Mouse (Mus musculus): ENCODE data around the gene Tctex1d4. TPM values are rescaled to one million over a fixed set of nuclear protein-coding genes. Genes with fewer than 3 reads are reported as not detected.
A peak's percentile ranks its signal among the peaks of the same experiment; 100 is the strongest.

Tctex1d4 gene
- polyA plus RNA-seq, 1 experiment from 2014 or later, result 1.5 TPM

DNA sequence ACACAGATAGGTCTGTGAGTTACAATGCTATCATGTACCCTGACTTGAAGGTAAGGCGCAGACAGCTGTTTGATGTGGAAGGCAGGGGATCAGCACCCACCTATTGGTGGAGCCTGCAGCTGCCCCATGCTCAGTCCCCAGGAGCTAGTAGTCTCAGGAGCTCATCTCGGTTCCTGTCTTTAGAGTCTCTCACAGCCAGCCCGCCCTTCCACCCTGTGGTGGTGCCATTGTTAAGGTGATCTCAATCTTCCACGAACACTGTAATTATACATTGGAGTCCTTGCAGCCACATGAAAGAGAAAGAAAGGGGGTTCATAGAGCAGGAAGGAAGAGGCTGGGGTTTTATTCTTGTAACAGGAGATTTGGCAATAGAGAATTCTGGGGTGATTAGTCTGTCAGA is 26.6 kb upstream of the Tctex1d4 start:
- 67% methylated on average over 4 of the region's 4 CpGs for WGBS
- no peak overlapping the region for H3K9ac ChIP-seq (ENCODE audit: low read depth, low read length)
- H3K4me2 ChIP-seq (ENCODE audit: low read length), result no peak overlapping the region
- no peaks in the 10 kb centered on the region for H3K27me3 ChIP-seq (replicated peaks; ENCODE audit: control insufficient read depth, insufficient read depth, low read length)
- ATAC-seq, result no peak
- no peaks in the 10 kb centered on the region for H3K9me3 ChIP-seq (ENCODE audit: control insufficient read depth, low read length)
- H3K27ac ChIP-seq (ENCODE audit: low read depth, low read length), result no peak overlapping the region
- H3K4me3 ChIP-seq (ENCODE audit: low read length), result no peak overlapping the region
- H3K36me3 ChIP-seq (ENCODE audit: control insufficient read depth, insufficient read depth, low read length), result no peaks in the 10 kb centered on the region
- peaks cover 25% of the 10 kb centered on the region for H3K4me1 ChIP-seq (ENCODE audit: control insufficient read depth, insufficient read depth, low read depth, low read length)

DNA sequence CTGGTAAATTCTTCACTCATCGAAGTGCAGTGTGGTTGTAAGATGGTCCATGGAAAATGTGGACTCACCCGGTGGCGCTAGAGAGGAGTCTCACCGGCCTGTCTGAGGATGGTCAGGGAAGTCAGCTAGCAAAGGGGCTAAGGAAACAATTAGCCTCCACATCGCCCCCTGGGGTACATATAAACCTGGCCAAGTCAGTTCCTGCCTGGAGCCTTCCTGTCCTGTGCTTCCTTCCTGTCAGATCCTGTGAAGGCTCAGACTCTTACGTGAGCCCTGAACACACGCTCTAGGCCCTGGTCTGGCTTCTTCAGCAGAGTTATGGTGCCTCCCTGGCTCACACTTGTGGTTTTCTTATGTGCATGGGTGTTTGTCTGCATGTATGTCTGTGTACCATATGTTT is 25.4 kb upstream of the Tctex1d4 start:
- 51% methylated on average over 7 of the region's 7 CpGs for WGBS

DNA sequence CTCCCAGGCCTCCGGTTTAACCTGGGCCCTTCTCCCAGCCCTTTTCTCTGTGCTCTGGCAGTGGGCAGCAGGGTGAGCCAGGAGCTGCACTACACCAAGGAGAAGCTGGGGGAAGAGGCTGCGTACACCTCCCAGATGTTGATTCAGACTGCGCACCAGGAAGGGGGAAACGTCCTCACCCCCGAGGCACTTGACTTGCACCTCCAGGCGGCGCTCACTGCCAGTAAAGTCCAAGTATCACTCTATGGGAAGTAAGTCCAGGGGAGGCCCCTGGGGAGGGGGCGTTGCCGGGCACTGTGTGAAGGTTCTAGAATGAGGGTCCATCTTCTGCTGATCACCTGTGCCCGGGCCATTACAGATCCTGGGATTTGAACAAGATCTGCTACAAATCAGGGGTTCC is 21.9 kb upstream of the Tctex1d4 start:
- peaks cover 3% of the 10 kb centered on the region; the same call in 1 of the 2 replicates for H3K4me1 ChIP-seq (ENCODE audit: control insufficient read depth, insufficient read depth, low read depth, low read length)
- no peak overlapping the region for H3K27ac ChIP-seq (ENCODE audit: low read depth, low read length)
- no peak overlapping the region for H3K9ac ChIP-seq (ENCODE audit: low read depth, low read length)
- H3K36me3 ChIP-seq (ENCODE audit: control insufficient read depth, insufficient read depth, low read length), result peaks cover 11% of the 10 kb centered on the region; the same call in 1 of the 2 replicates
- no peaks in the 10 kb centered on the region for H3K9me3 ChIP-seq (ENCODE audit: control insufficient read depth, low read length)
- 75% methylated on average over 10 of the region's 10 CpGs for WGBS
- no peak overlapping the region for H3K4me3 ChIP-seq (ENCODE audit: low read length)
- no peak overlapping the region for H3K4me2 ChIP-seq (ENCODE audit: low read length)
- ATAC-seq, result no peak
- H3K27me3 ChIP-seq (replicated peaks; ENCODE audit: control insufficient read depth, insufficient read depth, low read length), result no peaks in the 10 kb centered on the region

More for the DNA sequence above, 25.4 kb upstream of the Tctex1d4 start:
- H3K4me1 ChIP-seq (ENCODE audit: control insufficient read depth, insufficient read depth, low read depth, low read length), result peaks cover 25% of the 10 kb centered on the region
- no peaks in the 10 kb centered on the region for H3K36me3 ChIP-seq (ENCODE audit: control insufficient read depth, insufficient read depth, low read length)
- H3K9me3 ChIP-seq (ENCODE audit: control insufficient read depth, low read length), result no peaks in the 10 kb centered on the region
- H3K27me3 ChIP-seq (replicated peaks; ENCODE audit: control insufficient read depth, insufficient read depth, low read length), result no peaks in the 10 kb centered on the region
- no peak overlapping the region for H3K9ac ChIP-seq (ENCODE audit: low read depth, low read length)
- H3K4me2 ChIP-seq (ENCODE audit: low read length), result no peak overlapping the region
- ATAC-seq, result no peak
- no peak overlapping the region for H3K4me3 ChIP-seq (ENCODE audit: low read length)
- H3K27ac ChIP-seq (ENCODE audit: low read depth, low read length), result no peak overlapping the region

DNA sequence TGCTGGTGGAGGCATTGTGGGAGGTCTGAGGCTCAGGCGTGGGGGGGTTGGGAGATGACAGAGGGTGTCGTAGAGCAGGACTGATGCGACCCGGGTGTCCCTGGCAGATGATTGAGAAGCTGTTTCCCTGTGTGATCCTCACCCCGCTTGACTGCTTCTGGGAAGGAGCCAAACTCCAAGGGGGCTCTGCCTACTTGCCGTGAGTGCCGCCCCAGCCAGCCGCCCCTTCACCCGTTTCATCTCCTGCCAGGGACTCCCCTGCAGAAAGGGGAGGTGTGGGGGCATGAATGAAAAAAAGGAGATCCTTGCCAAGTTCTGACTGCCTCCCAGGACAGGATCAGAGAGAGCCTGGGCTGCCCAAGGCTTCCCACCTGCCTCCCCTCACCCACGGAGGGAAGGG is 21.5 kb upstream of the Tctex1d4 start:
- Histone ChIP-seq H3K9ac (ENCODE audit: low read depth, low read length) (no peak overlapping the region), H3K9me3 (ENCODE audit: control insufficient read depth, low read length) (no peaks in the 10 kb centered on the region), H3K27me3 (replicated peaks; ENCODE audit: control insufficient read depth, insufficient read depth, low read length) (no peaks in the 10 kb centered on the region), H3K27ac (ENCODE audit: low read depth, low read length) (no peak overlapping the region), H3K36me3 (ENCODE audit: control insufficient read depth, insufficient read depth, low read length) (peaks cover 15% of the 10 kb centered on the region; the same call in 1 of the 2 replicates), H3K4me3 (ENCODE audit: low read length) (no peak overlapping the region), H3K4me2 (ENCODE audit: low read length) (no peak overlapping the region), H3K4me1 (ENCODE audit: control insufficient read depth, insufficient read depth, low read depth, low read length) (peaks cover 3% of the 10 kb centered on the region; the same call in 1 of the 2 replicates)
- ATAC-seq, result peak; percentile 31; the same call in 1 of the 2 replicates
- 47% methylated on average over 10 of the region's 10 CpGs for WGBS

DNA sequence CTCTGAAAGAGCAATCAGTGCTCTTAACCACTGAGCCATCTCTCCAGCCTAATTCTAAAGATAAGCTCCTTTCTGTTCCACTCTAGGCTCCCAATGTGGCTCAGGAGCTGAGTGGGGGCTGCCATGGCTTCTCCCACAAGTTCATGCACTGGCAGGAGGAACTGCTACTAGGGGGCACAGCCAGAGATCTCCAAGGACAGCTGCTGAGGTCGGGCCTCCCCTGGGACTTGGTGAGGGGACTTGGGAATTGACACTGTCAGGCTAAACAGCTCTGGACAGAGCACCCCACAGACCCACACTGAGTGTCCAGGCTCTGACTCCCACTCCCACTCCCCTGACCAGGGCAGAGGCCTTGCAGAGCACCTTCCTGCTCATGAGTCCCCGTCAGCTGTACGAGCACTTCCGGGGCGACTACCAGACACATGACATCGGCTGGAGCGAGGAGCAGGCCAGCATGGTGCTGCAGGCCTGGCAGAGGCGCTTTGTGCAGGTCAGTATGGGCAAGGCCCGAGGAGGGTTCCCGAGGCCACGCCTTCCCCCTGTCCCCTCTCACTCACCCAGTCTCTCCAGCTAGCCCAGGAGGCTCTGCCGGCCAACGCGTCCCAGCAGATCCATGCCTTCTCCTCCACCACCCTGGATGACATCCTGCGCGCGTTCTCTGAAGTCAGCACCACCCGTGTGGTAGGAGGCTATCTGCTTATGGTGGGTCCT is 18.6 kb upstream of the Tctex1d4 start:
- Histone ChIP-seq H3K27ac (ENCODE audit: low read depth, low read length) (no peak overlapping the region), H3K9me3 (ENCODE audit: control insufficient read depth, low read length) (no peaks in the 10 kb centered on the region), H3K9ac (ENCODE audit: low read depth, low read length) (no peak overlapping the region), H3K36me3 (ENCODE audit: control insufficient read depth, insufficient read depth, low read length) (peaks cover 20% of the 10 kb centered on the region), H3K4me1 (ENCODE audit: control insufficient read depth, insufficient read depth, low read depth, low read length) (peaks cover 3% of the 10 kb centered on the region; the same call in 1 of the 2 replicates), H3K4me2 (ENCODE audit: low read length) (no peak overlapping the region), H3K27me3 (replicated peaks; ENCODE audit: control insufficient read depth, insufficient read depth, low read length) (no peaks in the 10 kb centered on the region), H3K4me3 (ENCODE audit: low read length) (no peak overlapping the region)
- WGBS, result 91% methylated on average over 18 of the region's 18 CpGs
- no peak for ATAC-seq

DNA sequence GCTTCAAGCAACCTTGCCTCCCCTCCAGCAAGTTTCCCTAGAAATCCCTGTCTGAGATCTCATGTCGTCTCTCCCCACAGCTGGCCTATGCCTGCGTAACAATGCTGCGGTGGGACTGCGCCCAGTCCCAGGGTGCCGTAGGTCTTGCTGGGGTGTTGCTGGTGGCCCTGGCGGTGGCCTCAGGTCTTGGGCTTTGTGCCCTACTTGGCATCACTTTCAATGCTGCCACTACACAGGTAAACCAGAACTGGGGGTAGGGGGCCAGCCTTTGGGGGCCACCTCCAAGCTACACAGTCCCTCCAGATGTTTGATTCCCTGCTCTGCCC is 18.1 kb upstream of the Tctex1d4 start:
- no peak overlapping the region for H3K9ac ChIP-seq (ENCODE audit: low read depth, low read length)
- no peak for ATAC-seq
- 96% methylated on average over 6 of the region's 6 CpGs for WGBS

DNA sequence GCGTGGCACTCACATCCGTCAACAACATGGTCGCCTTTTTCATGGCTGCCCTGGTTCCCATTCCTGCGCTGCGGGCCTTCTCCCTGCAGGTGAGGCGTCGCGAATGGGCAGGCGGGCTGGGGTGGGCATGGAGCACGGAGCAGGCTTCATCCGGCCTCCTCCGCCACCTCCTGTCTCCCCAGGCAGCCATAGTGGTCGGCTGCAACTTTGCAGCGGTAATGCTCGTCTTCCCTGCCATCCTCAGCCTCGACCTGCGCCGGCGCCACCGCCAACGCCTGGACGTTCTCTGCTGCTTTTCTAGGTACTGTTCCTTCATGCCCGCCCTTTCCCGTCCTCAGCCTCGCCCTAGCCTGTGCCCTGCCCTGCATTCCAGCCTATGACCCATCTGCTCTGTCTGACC is 17.3 kb upstream of the Tctex1d4 start:
- no peak overlapping the region for H3K27ac ChIP-seq (ENCODE audit: low read depth, low read length)
- no peaks in the 10 kb centered on the region for H3K27me3 ChIP-seq (replicated peaks; ENCODE audit: control insufficient read depth, insufficient read depth, low read length)
- no peak for ATAC-seq
- no peak overlapping the region for H3K4me3 ChIP-seq (ENCODE audit: low read length)
- H3K4me2 ChIP-seq (ENCODE audit: low read length), result no peak overlapping the region
- WGBS, result 93% methylated on average over 25 of the region's 25 CpGs
- no peak overlapping the region for H3K9ac ChIP-seq (ENCODE audit: low read depth, low read length)
- H3K9me3 ChIP-seq (ENCODE audit: control insufficient read depth, low read length), result no peaks in the 10 kb centered on the region
- peaks cover 3% of the 10 kb centered on the region; the same call in 1 of the 2 replicates for H3K4me1 ChIP-seq (ENCODE audit: control insufficient read depth, insufficient read depth, low read depth, low read length)
- peaks cover 28% of the 10 kb centered on the region for H3K36me3 ChIP-seq (ENCODE audit: control insufficient read depth, insufficient read depth, low read length)

More for the DNA sequence above, 18.1 kb upstream of the Tctex1d4 start:
- no peak overlapping the region for H3K4me3 ChIP-seq (ENCODE audit: low read length)
- H3K4me1 ChIP-seq (ENCODE audit: control insufficient read depth, insufficient read depth, low read depth, low read length), result peaks cover 3% of the 10 kb centered on the region; the same call in 1 of the 2 replicates
- no peak overlapping the region for H3K27ac ChIP-seq (ENCODE audit: low read depth, low read length)
- H3K27me3 ChIP-seq (replicated peaks; ENCODE audit: control insufficient read depth, insufficient read depth, low read length), result no peaks in the 10 kb centered on the region
- peaks cover 20% of the 10 kb centered on the region for H3K36me3 ChIP-seq (ENCODE audit: control insufficient read depth, insufficient read depth, low read length)
- no peaks in the 10 kb centered on the region for H3K9me3 ChIP-seq (ENCODE audit: control insufficient read depth, low read length)
- no peak overlapping the region for H3K4me2 ChIP-seq (ENCODE audit: low read length)

DNA sequence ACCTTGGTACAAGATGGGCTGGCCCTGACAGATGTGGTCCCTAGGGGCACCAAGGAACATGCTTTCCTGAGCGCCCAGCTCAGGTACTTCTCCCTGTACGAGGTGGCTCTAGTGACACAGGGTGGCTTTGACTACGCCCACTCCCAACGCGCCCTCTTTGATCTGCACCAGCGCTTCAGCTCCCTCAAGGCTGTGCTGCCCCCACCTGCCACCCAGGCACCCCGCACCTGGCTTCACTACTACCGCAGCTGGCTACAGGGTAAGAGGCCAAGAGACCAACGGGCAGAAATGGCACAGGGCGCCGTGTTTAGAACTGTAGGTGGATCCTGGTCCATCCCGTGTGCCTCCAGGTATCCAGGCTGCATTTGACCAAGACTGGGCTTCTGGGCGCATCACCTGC is 16.3 kb upstream of the Tctex1d4 start:
- no peak for ATAC-seq
- no peak overlapping the region for H3K4me3 ChIP-seq (ENCODE audit: low read length)
- WGBS, result 90% methylated on average over 13 of the region's 13 CpGs
- H3K9ac ChIP-seq (ENCODE audit: low read depth, low read length), result no peak overlapping the region
- no peak overlapping the region for H3K27ac ChIP-seq (ENCODE audit: low read depth, low read length)
- no peaks in the 10 kb centered on the region for H3K27me3 ChIP-seq (replicated peaks; ENCODE audit: control insufficient read depth, insufficient read depth, low read length)
- H3K4me2 ChIP-seq (ENCODE audit: low read length), result no peak overlapping the region
- H3K4me1 ChIP-seq (ENCODE audit: control insufficient read depth, insufficient read depth, low read depth, low read length), result peaks cover 3% of the 10 kb centered on the region; the same call in 1 of the 2 replicates
- no peaks in the 10 kb centered on the region for H3K9me3 ChIP-seq (ENCODE audit: control insufficient read depth, low read length)
- H3K36me3 ChIP-seq (ENCODE audit: control insufficient read depth, insufficient read depth, low read length), result peaks cover 31% of the 10 kb centered on the region

DNA sequence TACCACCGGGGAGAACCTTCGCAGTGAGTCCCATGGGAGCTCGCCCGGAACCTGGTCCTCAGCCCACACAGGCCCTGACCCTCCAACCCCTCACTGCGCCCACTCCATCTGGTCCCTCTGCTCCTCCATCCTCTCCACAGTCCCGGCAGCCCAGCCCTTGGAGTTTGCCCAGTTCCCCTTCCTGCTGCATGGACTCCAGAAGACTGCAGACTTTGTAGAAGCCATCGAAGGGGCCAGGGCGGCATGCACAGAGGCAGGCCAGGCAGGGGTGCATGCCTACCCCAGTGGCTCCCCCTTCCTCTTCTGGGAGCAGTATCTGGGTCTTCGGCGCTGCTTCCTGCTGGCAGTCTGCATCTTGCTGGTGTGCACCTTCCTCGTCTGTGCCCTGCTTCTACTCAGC is 15.6 kb upstream of the Tctex1d4 start:
- no peak overlapping the region for H3K27ac ChIP-seq (ENCODE audit: low read depth, low read length)
- H3K9me3 ChIP-seq (ENCODE audit: control insufficient read depth, low read length), result no peaks in the 10 kb centered on the region
- no peak overlapping the region for H3K4me3 ChIP-seq (ENCODE audit: low read length)
- ATAC-seq, result no peak
- no peak overlapping the region for H3K4me2 ChIP-seq (ENCODE audit: low read length)
- WGBS, result 97% methylated on average over 11 of the region's 11 CpGs
- no peak overlapping the region for H3K9ac ChIP-seq (ENCODE audit: low read depth, low read length)
- H3K36me3 ChIP-seq (ENCODE audit: control insufficient read depth, insufficient read depth, low read length), result peaks cover 31% of the 10 kb centered on the region
- H3K4me1 ChIP-seq (ENCODE audit: control insufficient read depth, insufficient read depth, low read depth, low read length), result no peaks in the 10 kb centered on the region
- H3K27me3 ChIP-seq (replicated peaks; ENCODE audit: control insufficient read depth, insufficient read depth, low read length), result no peaks in the 10 kb centered on the region
